Mouse (Mus musculus): ENCODE results near the gene Sp3. TPM values are rescaled to one million over a fixed set of nuclear protein-coding genes. Genes with fewer than 3 reads are reported as not detected.

The Sp3 gene
- total and polyA plus RNA-seq, 3 experiments: 27.8 to 299 (median 34.9) TPM

GRCm38 (mm10) chr2:72976036-72976435 lies 4.2 kb downstream of the Sp3 start:
- Histone ChIP-seq H3K27me3 (ENCODE audit: control insufficient read depth in 1 of 2, insufficient read depth in 2 of 2, low read length in 2 of 2) (no peaks in the 10 kb centered on the region), H3K9ac (ENCODE audit: control insufficient read depth, low read depth, low read length, poor library complexity, severe bottlenecking) (no peak overlapping the region), H3K36me3 (ENCODE audit: control insufficient read depth in 1 of 2, insufficient read depth in 2 of 2, low read length in 2 of 2) (peaks cover 9 to 25% of the 10 kb centered on the region in 2 experiments), H3K79me2 (ENCODE audit: control insufficient read depth, insufficient read depth, low read length, poor library complexity) (peaks cover 66% of the 10 kb centered on the region), H3K4me1 (ENCODE audit: control insufficient read depth in 1 of 2, insufficient read depth in 2 of 2, low read length in 2 of 2) (peaks cover 5 to 8% of the 10 kb centered on the region in 2 experiments; a peak in 3 of 4 replicates), H3K27ac (ENCODE audit: control insufficient read depth, low read depth, low read length) (no peak overlapping the region), H3K9me3 (replicated peaks; ENCODE audit: insufficient read depth, low read length) (no peaks in the 10 kb centered on the region), H3K4me3 (ENCODE audit: control insufficient read depth in 1 of 2, insufficient read depth in 1 of 2, low read depth in 2 of 2, low read length in 2 of 2) (no peak overlapping the region)
- no peak for DNase-seq (ENCODE audit: low read depth, low spot score)
- TF ChIP-seq E2F4 (IDR thresholded peaks at IDR 0.05; ENCODE audit: borderline replicate concordance, low read depth, low read length): no peak
- TF ChIP-seq POLR2A (IDR thresholded peaks at IDR 0.05; ENCODE audit: control insufficient read depth in 1 of 2, insufficient read depth in 1 of 2, low read depth in 1 of 2, low read length in 2 of 2, poor library complexity in 1 of 2): no peak
- TF ChIP-seq POLR2AphosphoS5 (IDR thresholded peaks at IDR 0.05; ENCODE audit: borderline replicate concordance, low read depth, low read length): no peak
- no peak for TF ChIP-seq USF2 (IDR thresholded peaks at IDR 0.05; ENCODE audit: borderline replicate concordance in 1 of 2, insufficient read depth in 1 of 2, low read depth in 1 of 2, low read length in 2 of 2)
- TF ChIP-seq EP300 (IDR thresholded peaks at IDR 0.05; ENCODE audit: low read depth in 1 of 2, low read length in 2 of 2): no peak
- TF ChIP-seq JUND (IDR thresholded peaks at IDR 0.05; ENCODE audit: low read depth, low read length): no peak
- TF ChIP-seq ETS1 (IDR thresholded peaks at IDR 0.05; ENCODE audit: low read depth, low read length): no peak
- TF ChIP-seq TAL1 (IDR thresholded peaks at IDR 0.05; ENCODE audit: low read length): no peak
- TF ChIP-seq CTCF (IDR thresholded peaks at IDR 0.05 in 2 of 3, conservative IDR thresholded peaks at IDR 0.05 in 1 of 3; ENCODE audit: control insufficient read depth in 1 of 3, insufficient read depth in 1 of 3, low read depth in 2 of 3, low read length in 3 of 3, poor library complexity in 1 of 3, severe bottlenecking in 1 of 3): no peak
- no peak for TF ChIP-seq KAT2A (conservative IDR thresholded peaks at IDR 0.05; ENCODE audit: low read depth, low read length)
- TF ChIP-seq UBTF (IDR thresholded peaks at IDR 0.05; ENCODE audit: borderline replicate concordance, insufficient read depth, low read depth, low read length): no peak
- TF ChIP-seq NRF1 (IDR thresholded peaks at IDR 0.05; ENCODE audit: insufficient read depth, low read depth, low read length, poor library complexity, severe bottlenecking): no peak
- no peak for TF ChIP-seq ELF1 (IDR thresholded peaks at IDR 0.05; ENCODE audit: low read depth, low read length)
- no peak for TF ChIP-seq ZNF384 (IDR thresholded peaks at IDR 0.05; ENCODE audit: low read depth, low read length)
- no peak for TF ChIP-seq MAFK (IDR thresholded peaks at IDR 0.05; ENCODE audit: borderline replicate concordance, low read depth, low read length)
- no peak for TF ChIP-seq NELFE (IDR thresholded peaks at IDR 0.05; ENCODE audit: low read depth, low read length)
- no peak for TF ChIP-seq TCF12 (IDR thresholded peaks at IDR 0.05; ENCODE audit: low read depth, low read length)
- no peak for TF ChIP-seq CHD2 (IDR thresholded peaks at IDR 0.05; ENCODE audit: low read length)
- no peak for TF ChIP-seq HCFC1 (IDR thresholded peaks at IDR 0.05; ENCODE audit: low read depth, low read length)

GRCm38 (mm10) chr2:72970831-72971230 lies 9.4 kb downstream of the Sp3 start:
- H3K27me3 ChIP-seq (ENCODE audit: control insufficient read depth in 1 of 2, insufficient read depth in 2 of 2, low read length in 2 of 2): no peaks in the 10 kb centered on the region
- no peak overlapping the region for H3K27ac ChIP-seq (ENCODE audit: control insufficient read depth, low read depth, low read length)
- DNase-seq (ENCODE audit: low read depth, low spot score): no peak
- no peak overlapping the region for H3K9ac ChIP-seq (ENCODE audit: control insufficient read depth, low read depth, low read length, poor library complexity, severe bottlenecking)
- H3K9me3 ChIP-seq (replicated peaks; ENCODE audit: insufficient read depth, low read length): no peaks in the 10 kb centered on the region
- H3K36me3 ChIP-seq (ENCODE audit: control insufficient read depth in 1 of 2, insufficient read depth in 2 of 2, low read length in 2 of 2): peaks cover 24 to 30% of the 10 kb centered on the region in 2 experiments
- peaks cover 2 to 6% of the 10 kb centered on the region in 2 experiments; a peak in 2 of 4 replicates for H3K4me1 ChIP-seq (ENCODE audit: control insufficient read depth in 1 of 2, insufficient read depth in 2 of 2, low read length in 2 of 2)
- no peak overlapping the region for H3K4me3 ChIP-seq (ENCODE audit: control insufficient read depth in 1 of 2, insufficient read depth in 1 of 2, low read depth in 2 of 2, low read length in 2 of 2)
- peaks cover 63% of the 10 kb centered on the region for H3K79me2 ChIP-seq (ENCODE audit: control insufficient read depth, insufficient read depth, low read length, poor library complexity)
- no peak for TF ChIP-seq POLR2AphosphoS2 (IDR thresholded peaks at IDR 0.05; ENCODE audit: low read length)
- TF ChIP-seq USF1 (IDR thresholded peaks at IDR 0.05; ENCODE audit: low read depth, low read length): no peak
- TF ChIP-seq EP300 (IDR thresholded peaks at IDR 0.05; ENCODE audit: low read depth in 1 of 2, low read length in 2 of 2): no peak
- TF ChIP-seq ELF1 (IDR thresholded peaks at IDR 0.05; ENCODE audit: low read depth, low read length): no peak
- TF ChIP-seq MAFK (IDR thresholded peaks at IDR 0.05; ENCODE audit: borderline replicate concordance, low read depth, low read length): no peak
- no peak for TF ChIP-seq TBP (IDR thresholded peaks at IDR 0.05; ENCODE audit: low read depth, low read length)
- TF ChIP-seq NELFE (IDR thresholded peaks at IDR 0.05; ENCODE audit: low read depth, low read length): no peak
- TF ChIP-seq MXI1 (IDR thresholded peaks at IDR 0.05; ENCODE audit: low read depth, low read length): no peak
- no peak for TF ChIP-seq ZC3H11A (IDR thresholded peaks at IDR 0.05; ENCODE audit: low read depth, low read length)
- TF ChIP-seq CTCF (IDR thresholded peaks at IDR 0.05 in 2 of 3, conservative IDR thresholded peaks at IDR 0.05 in 1 of 3; ENCODE audit: control insufficient read depth in 1 of 3, insufficient read depth in 1 of 3, low read depth in 2 of 3, low read length in 3 of 3, poor library complexity in 1 of 3, severe bottlenecking in 1 of 3): no peak
- TF ChIP-seq HCFC1 (IDR thresholded peaks at IDR 0.05; ENCODE audit: low read depth, low read length): no peak
- TF ChIP-seq UBTF (IDR thresholded peaks at IDR 0.05; ENCODE audit: borderline replicate concordance, insufficient read depth, low read depth, low read length): no peak
- no peak for TF ChIP-seq BHLHE40 (IDR thresholded peaks at IDR 0.05; ENCODE audit: borderline replicate concordance, low read depth, low read length)
- TF ChIP-seq ZMIZ1 (IDR thresholded peaks at IDR 0.05; ENCODE audit: low read depth, low read length): no peak
- TF ChIP-seq MAZ (IDR thresholded peaks at IDR 0.05; ENCODE audit: low read depth, low read length): no peak
- TF ChIP-seq ZKSCAN1 (IDR thresholded peaks at IDR 0.05; ENCODE audit: low read depth, low read length): no peak
